Mouse (Mus musculus): ENCODE data around the gene Hcfc1.

DNA sequence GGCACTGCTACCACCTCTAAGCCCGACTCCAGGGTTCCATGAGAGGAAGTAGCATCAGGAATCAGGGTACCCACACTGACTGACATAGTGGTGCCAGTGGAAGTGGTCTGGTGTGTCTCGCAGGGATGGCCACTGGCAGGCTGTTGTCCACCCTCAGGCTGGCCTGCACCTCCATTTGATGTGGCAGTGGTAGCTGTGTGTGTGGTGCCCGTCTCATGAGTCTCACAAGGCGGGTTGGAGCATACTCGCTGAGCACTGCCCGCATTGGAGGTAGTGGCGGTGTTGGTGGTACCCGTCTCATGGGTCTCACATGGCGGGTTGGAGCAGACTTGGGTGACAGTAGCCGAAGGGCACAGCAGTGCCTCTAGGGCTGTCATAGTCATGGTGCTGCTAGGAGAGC lies 16.8 kb downstream of the Hcfc1 start:
- no peak for TF ChIP-seq CTCF (conservative IDR thresholded peaks at IDR 0.05; ENCODE audit: insufficient read depth, insufficient read length, low read depth, low read length)
- no peak for TF ChIP-seq POLR2A (IDR thresholded peaks at IDR 0.05; ENCODE audit: low read depth, low read length)
